Mouse (Mus musculus): ENCODE data around the gene Rab11fip4.

DNA sequence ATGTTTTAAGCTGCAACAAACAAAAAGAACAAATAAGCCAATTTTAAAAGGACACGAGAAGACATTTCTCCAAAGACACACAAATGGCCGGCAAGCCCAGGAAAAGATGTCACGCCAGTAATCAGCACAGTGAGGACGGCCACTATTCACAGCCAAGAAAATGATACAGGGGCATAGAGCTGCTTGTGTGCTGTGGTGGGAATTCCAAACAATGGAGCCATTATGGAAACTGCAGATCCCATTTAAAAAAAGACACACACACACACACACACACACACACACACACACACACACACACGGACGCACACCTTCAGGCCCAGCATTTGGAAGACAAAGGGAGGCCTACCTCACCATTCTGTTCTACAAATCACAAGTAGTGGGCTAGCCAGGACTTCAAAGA is 111.1 kb downstream of the Rab11fip4 start:
- TF ChIP-seq CTCF (IDR thresholded peaks at IDR 0.05; ENCODE audit: control insufficient read depth, insufficient read depth, insufficient read length) (no peak), USF1 (IDR thresholded peaks at IDR 0.05; ENCODE audit: low read depth) (no peak), MAX (IDR thresholded peaks at IDR 0.05) (no peak), FOSL1 (IDR thresholded peaks at IDR 0.05; ENCODE audit: insufficient read depth, low read length, poor library complexity, severe bottlenecking) (no peak)

Data from C2C12 (cell line).